Mouse (Mus musculus) stomach, postnatal 0 days (tissue): ENCODE data around the gene Fam76a.
"Not testable (repeated sequence)": the region's sequence is repeated elsewhere in the genome, so short reads cannot be mapped to it uniquely, and the experiment has no call there.

ENCODE experiments used
- CTCF ChIP-seq: IDR thresholded peaks from 2 replicates; pipeline ENCODE4 v1.5.1; 2016; ENCODE audit warnings: antibody characterized with exemption, low read depth, mild to moderate bottlenecking, moderate library complexity
- EP300 ChIP-seq: optimal IDR thresholded peaks from 2 replicates; pipeline ENCODE3; 2016; ENCODE audit warnings: antibody characterized with exemption

GRCm38 (mm10) chr4:132926520-132926919 lies 4.2 kb upstream of the Fam76a start:
- not testable (repeated sequence) for TF ChIP-seq CTCF, EP300
